Mouse (Mus musculus): ENCODE results near the gene Hist2h2be.
"Not testable (repeated sequence)": the region's sequence is repeated elsewhere in the genome, so short reads cannot be mapped to it uniquely, and the experiment has no call there.

Hist2h2be gene

GRCm38 (mm10) chr3:96237904-96238511, 17.1 kb downstream of the Hist2h2be start:
- no peak for DNase-seq (ENCODE audit: extremely low read depth, low read depth, low spot score)

- DNase-seq (ENCODE audit: extremely low read depth, low read depth, low spot score) = not testable (repeated sequence)
Observed at GRCm38 (mm10) chr3:96238954-96239793, 18.3 kb downstream of the Hist2h2be start, which contains the start of gene Hist2h3c2. Hist2h3c2 (minus strand) TSS chr3:96239127.

GRCm38 (mm10) chr3:96239949-96240798, 19.3 kb downstream of the Hist2h2be start, which contains the start of gene Hist2h2aa2:
Hist2h2aa2 (minus strand) TSS chr3:96240276.
- not testable (repeated sequence) for DNase-seq (ENCODE audit: extremely low read depth, low read depth, low spot score)

- no peak for DNase-seq (ENCODE audit: extremely low read depth, low read depth, low spot score)
Observed at GRCm38 (mm10) chr3:96240799-96241197, 19.9 kb downstream of the Hist2h2be start.

GRCm38 (mm10) chr3:96243921-96244572, 23.1 kb downstream of the Hist2h2be start:
- DNase-seq (ENCODE audit: extremely low read depth, low read depth, low spot score) = no peak

GRCm38 (mm10) chr3:96245003-96245886, 24.3 kb downstream of the Hist2h2be start, which contains the start of gene Hist2h2aa1:
Hist2h2aa1 (plus strand) TSS chr3:96245497.
- not testable (repeated sequence) for DNase-seq (ENCODE audit: extremely low read depth, low read depth, low spot score)

GRCm38 (mm10) chr3:96246018-96246417, 25.1 kb downstream of the Hist2h2be start:
- DNase-seq (ENCODE audit: extremely low read depth, low read depth, low spot score) = not testable (repeated sequence)

GRCm38 (mm10) chr3:96246427-96246856, 25.5 kb downstream of the Hist2h2be start, which contains the start of gene Hist2h3c1:
Hist2h3c1 (plus strand) TSS chr3:96246685.
- DNase-seq (ENCODE audit: extremely low read depth, low read depth, low spot score) = not testable (repeated sequence)

GRCm38 (mm10) chr3:96247356-96248140, 26.6 kb downstream of the Hist2h2be start:
- no peak for DNase-seq (ENCODE audit: extremely low read depth, low read depth, low spot score)

GRCm38 (mm10) chr3:96248141-96249033, 27.5 kb downstream of the Hist2h2be start:
- no peak for DNase-seq (ENCODE audit: extremely low read depth, low read depth, low spot score)

- no peak for DNase-seq (ENCODE audit: extremely low read depth, low read depth, low spot score)
Observed at GRCm38 (mm10) chr3:96249034-96249345, 28.1 kb downstream of the Hist2h2be start.

GRCm38 (mm10) chr3:96250890-96251289, 30.0 kb downstream of the Hist2h2be start:
- DNase-seq (ENCODE audit: extremely low read depth, low read depth, low spot score) = no peak

GRCm38 (mm10) chr3:96251787-96252186, 30.9 kb downstream of the Hist2h2be start:
- no peak for DNase-seq (ENCODE audit: extremely low read depth, low read depth, low spot score)

GRCm38 (mm10) chr3:96254683-96255355, 33.9 kb downstream of the Hist2h2be start:
- DNase-seq (ENCODE audit: extremely low read depth, low read depth, low spot score) = no peak

- no peak for DNase-seq (ENCODE audit: extremely low read depth, low read depth, low spot score)
Observed at GRCm38 (mm10) chr3:96255926-96256593, 35.1 kb downstream of the Hist2h2be start.

- no peak for DNase-seq (ENCODE audit: extremely low read depth, low read depth, low spot score)
Observed at GRCm38 (mm10) chr3:96257190-96257589, 36.3 kb downstream of the Hist2h2be start.

- no peak for DNase-seq (ENCODE audit: extremely low read depth, low read depth, low spot score)
Observed at GRCm38 (mm10) chr3:96260220-96260619, 39.3 kb downstream of the Hist2h2be start.
